Mouse (Mus musculus) adrenal gland, postnatal 25 days (tissue): ENCODE measurements at regions not wholly inside any gene's neighbourhood (a gene's known extent, or its start where the extent isn't known, plus 50 kb on each side); places are given as distances from the start of the nearest gene placed in this dataset.
"Not testable (repeated sequence)": the region's sequence is repeated elsewhere in the genome, so short reads cannot be mapped to it uniquely, and the experiment has no call there.

Source experiments
- DNase-seq: peaks from one replicate; pipeline ENCODE4 v3.0.0; 2021; ENCODE audit warnings: mixed read lengths

- no peak for DNase-seq
Measured at GRCm38 (mm10) chr10:99320797-99321196, 57.8 kb downstream of the Dusp6 start.

GRCm38 (mm10) chr10:99323358-99323757 is 60.3 kb downstream of the Dusp6 start:
- DNase-seq: no peak

GRCm38 (mm10) chr10:99327501-99327900 is 64.5 kb downstream of the Dusp6 start:
- no peak for DNase-seq

GRCm38 (mm10) chr10:99328568-99328967 is 65.5 kb downstream of the Dusp6 start:
- no peak for DNase-seq

GRCm38 (mm10) chr10:99329469-99329868 is 66.4 kb downstream of the Dusp6 start:
- DNase-seq: no peak

GRCm38 (mm10) chr10:99330519-99330918 is 67.5 kb downstream of the Dusp6 start:
- no peak for DNase-seq

GRCm38 (mm10) chr10:99331876-99332275 is 68.8 kb downstream of the Dusp6 start:
- DNase-seq: no peak

- DNase-seq: no peak
Measured at GRCm38 (mm10) chr10:99333831-99334230, 70.8 kb downstream of the Dusp6 start.

GRCm38 (mm10) chr10:99336091-99336490 is 73.1 kb downstream of the Dusp6 start:
- peak; percentile 22 for DNase-seq

GRCm38 (mm10) chr10:99338790-99339189 is 75.8 kb downstream of the Dusp6 start:
- DNase-seq: not testable (repeated sequence)

GRCm38 (mm10) chr10:99339291-99339912 is 76.4 kb downstream of the Dusp6 start:
- not testable (repeated sequence) for DNase-seq

- DNase-seq: not testable (repeated sequence)
Measured at GRCm38 (mm10) chr10:99340057-99340456, 77.0 kb downstream of the Dusp6 start.

- DNase-seq: no peak
Measured at GRCm38 (mm10) chr10:99349125-99349716, 86.2 kb downstream of the Dusp6 start.

GRCm38 (mm10) chr10:99353541-99354292 is 90.7 kb downstream of the Dusp6 start:
- DNase-seq: peak; percentile 10

- DNase-seq: no peak
Measured at GRCm38 (mm10) chr10:99354352-99354751, 91.3 kb downstream of the Dusp6 start.

GRCm38 (mm10) chr10:99355303-99355702 is 92.3 kb downstream of the Dusp6 start:
- no peak for DNase-seq

- no peak for DNase-seq
Measured at GRCm38 (mm10) chr10:99356221-99356620, 93.2 kb downstream of the Dusp6 start.

- no peak for DNase-seq
Measured at GRCm38 (mm10) chr10:99356883-99357282, 93.9 kb downstream of the Dusp6 start.

- DNase-seq: no peak
Measured at GRCm38 (mm10) chr10:99357347-99357746, 94.3 kb downstream of the Dusp6 start.

- DNase-seq: no peak
Measured at GRCm38 (mm10) chr10:99358256-99358655, 95.2 kb downstream of the Dusp6 start.

- DNase-seq: no peak
Measured at GRCm38 (mm10) chr10:99359439-99359866, 96.4 kb downstream of the Dusp6 start.

GRCm38 (mm10) chr10:99360601-99361000 is 97.6 kb downstream of the Dusp6 start:
- not testable (repeated sequence) for DNase-seq

- DNase-seq: no peak
Measured at GRCm38 (mm10) chr10:99366162-99366561, 103.1 kb downstream of the Dusp6 start.
